Mouse (Mus musculus) olfactory bulb, adult 2 months (tissue): ENCODE results near the gene Myom1.

Experiments used
- CTCF ChIP-seq: fragments of 200-500 bp; IDR thresholded peaks from 2 replicates; pipeline ENCODE4 v1.5.1; 2012; ENCODE audit warnings: low read depth, mild to moderate bottlenecking, low read length, moderate library complexity; ENCODE audit not compliant: insufficient read depth
- POLR2A ChIP-seq: fragments of 200-500 bp; IDR thresholded peaks from 2 replicates; pipeline ENCODE4 v1.6.1; 2012; ENCODE audit warnings: mild to moderate bottlenecking, low read depth, low read length, moderate library complexity; ENCODE audit not compliant: insufficient read depth

- no peak for TF ChIP-seq CTCF
- TF ChIP-seq POLR2A = peak; percentile 70
These were observed 11.8 kb upstream of the Myom1 start for GRCm38 (mm10) chr17:70990403-70991303.
